Mouse (Mus musculus) limb, embryonic 12.5 days (tissue): ENCODE data around the gene Tpcn2. TPM values are rescaled to one million over a fixed set of nuclear protein-coding genes. Genes with fewer than 3 reads are reported as not detected.
A peak's percentile ranks its signal among the peaks of the same experiment; 100 is the strongest.

Experiments used
- ATAC-seq: fragments of 200-750 bp; cut with Nextera tagmentation; 2 replicates; pipeline ENCODE4 v1.8.0; 2017; ENCODE audit warnings: low read depth, moderate TSS enrichment; ENCODE audit not compliant: insufficient number of reproducible peaks, insufficient read depth, low FRiP score, low TSS enrichment
- H3K27ac ChIP-seq: fragments of 300-500 bp; sonication (generic); 2 replicates; pipeline ENCODE4 v1.5.1; 2016; ENCODE audit warnings: mild to moderate bottlenecking, moderate library complexity
- H3K27me3 ChIP-seq: fragments of 300-500 bp; sonication (generic); 2 replicates; pipeline ENCODE4 v1.6.1; 2016; ENCODE audit warnings: mild to moderate bottlenecking, moderate library complexity
- H3K36me3 ChIP-seq: fragments of 300-500 bp; sonication (generic); 2 replicates; pipeline ENCODE4 v1.6.1; 2016; ENCODE audit warnings: mild to moderate bottlenecking, moderate library complexity
- H3K4me1 ChIP-seq: fragments of 300-500 bp; sonication (generic); replicated peaks from 2 replicates; pipeline ENCODE4 v1.6.1; 2016
- H3K4me2 ChIP-seq: fragments of 300-500 bp; sonication (generic); 2 replicates; pipeline ENCODE4 v1.6.1; 2016; ENCODE audit warnings: mild to moderate bottlenecking, moderate library complexity
- H3K4me3 ChIP-seq: fragments of 300-500 bp; sonication (generic); replicated peaks from 2 replicates; pipeline ENCODE4 v1.5.1; 2016; ENCODE audit warnings: mild to moderate bottlenecking
- H3K9ac ChIP-seq: fragments of 300-500 bp; sonication (generic); replicated peaks from 2 replicates; pipeline ENCODE4 v1.6.1; 2016; ENCODE audit warnings: mild to moderate bottlenecking, moderate library complexity
- H3K9me3 ChIP-seq: fragments of 300-500 bp; sonication (generic); 2 replicates; pipeline ENCODE4 v1.6.1; 2016; ENCODE audit warnings: mild to moderate bottlenecking, moderate library complexity
- WGBS: fragments of 180-500 bp; shearing (Covaris S2); methylation state at CpG from one replicate; pipeline ENCODE4 v1.1.7; 2016; 5-methylcytosine and 5-hydroxymethylcytosine counted together
- polyA plus RNA-seq: library from polyadenylated mRNA; unstranded; fragments of >200 nt; fragmentation: Nextera tagmentation; extraction: Ambion mirVana; gene quantifications from 2 replicates; pipeline ENCODE4 v1.2.1, GENCODE M21; 2016

Gene Tpcn2
- polyA plus RNA-seq, 1 experiment from 2014 or later, result 10.2 TPM

GRCm38 (mm10) chr7:145197711-145198110, 86.1 kb downstream of the Tpcn2 start:
- WGBS, result 47% methylated on average over 3 of the region's 3 CpGs

GRCm38 (mm10) chr7:145197042-145197441, 86.8 kb downstream of the Tpcn2 start:
- Histone ChIP-seq H3K9me3 (peaks cover 5% of the 10 kb centered on the region), H3K4me3 (no peak overlapping the region), H3K27me3 (no peaks in the 10 kb centered on the region), H3K4me1 (peaks cover 41% of the 10 kb centered on the region), H3K36me3 (no peaks in the 10 kb centered on the region), H3K27ac (no peak overlapping the region), H3K9ac (no peak overlapping the region), H3K4me2 (no peak overlapping the region)
- whole genome bisulfite sequencing, result 81% methylated on average over 3 of the region's 3 CpGs
- no peak for ATAC-seq

More at GRCm38 (mm10) chr7:145197711-145198110, 86.1 kb downstream of the Tpcn2 start:
- Histone ChIP-seq H3K36me3 (no peaks in the 10 kb centered on the region), H3K4me2 (no peak overlapping the region), H3K27me3 (no peaks in the 10 kb centered on the region), H3K9ac (no peak overlapping the region), H3K4me3 (no peak overlapping the region), H3K9me3 (peaks cover 5% of the 10 kb centered on the region), H3K4me1 (peaks cover 41% of the 10 kb centered on the region), H3K27ac (peak overlapping the region; percentile 57; the same call in 1 of the 2 replicates)
- ATAC-seq, result no peak

GRCm38 (mm10) chr7:145196340-145196739, 87.5 kb downstream of the Tpcn2 start:
- peaks cover 4% of the 10 kb centered on the region for H3K9me3 ChIP-seq
- no peaks in the 10 kb centered on the region for H3K36me3 ChIP-seq
- H3K27ac ChIP-seq, result no peak overlapping the region
- 79% methylated on average over 6 of the region's 6 CpGs for WGBS
- no peak for ATAC-seq
- H3K4me1 ChIP-seq, result peaks cover 41% of the 10 kb centered on the region
- no peak overlapping the region for H3K4me3 ChIP-seq
- H3K27me3 ChIP-seq, result no peaks in the 10 kb centered on the region
- H3K4me2 ChIP-seq, result no peak overlapping the region
- no peak overlapping the region for H3K9ac ChIP-seq

GRCm38 (mm10) chr7:145195186-145195927, 88.5 kb downstream of the Tpcn2 start:
- Histone ChIP-seq H3K9me3 (no peaks in the 10 kb centered on the region), H3K4me1 (peaks cover 41% of the 10 kb centered on the region), H3K36me3 (no peaks in the 10 kb centered on the region), H3K27ac (peak overlapping the region; percentile 86), H3K9ac (no peak overlapping the region), H3K27me3 (no peaks in the 10 kb centered on the region), H3K4me3 (no peak overlapping the region), H3K4me2 (no peak overlapping the region)
- 57% methylated on average over 5 of the region's 5 CpGs for WGBS
- ATAC-seq, result no peak

GRCm38 (mm10) chr7:145194455-145195161, 89.2 kb downstream of the Tpcn2 start:
- Histone ChIP-seq H3K27me3 (no peaks in the 10 kb centered on the region), H3K9me3 (no peaks in the 10 kb centered on the region), H3K27ac (peak overlapping the region; percentile 86), H3K9ac (no peak overlapping the region), H3K4me2 (peak overlapping the region; percentile 20; the same call in 1 of the 2 replicates), H3K36me3 (no peaks in the 10 kb centered on the region), H3K4me3 (no peak overlapping the region), H3K4me1 (peaks cover 41% of the 10 kb centered on the region)
- no peak for ATAC-seq
- WGBS, result 67% methylated on average over 3 of the region's 3 CpGs

GRCm38 (mm10) chr7:145192836-145193235, 91.0 kb downstream of the Tpcn2 start:
- no peaks in the 10 kb centered on the region for H3K27me3 ChIP-seq
- no peak overlapping the region for H3K4me2 ChIP-seq
- H3K4me1 ChIP-seq, result peaks cover 37% of the 10 kb centered on the region
- H3K36me3 ChIP-seq, result no peaks in the 10 kb centered on the region
- no peak for ATAC-seq
- H3K9ac ChIP-seq, result no peak overlapping the region
- H3K9me3 ChIP-seq, result no peaks in the 10 kb centered on the region
- WGBS, result 74% methylated on average over 6 of the region's 6 CpGs
- H3K4me3 ChIP-seq, result no peak overlapping the region
- H3K27ac ChIP-seq, result no peak overlapping the region

- Histone ChIP-seq H3K36me3 (no peaks in the 10 kb centered on the region), H3K4me2 (no peak overlapping the region), H3K9ac (no peak overlapping the region), H3K27me3 (no peaks in the 10 kb centered on the region), H3K9me3 (no peaks in the 10 kb centered on the region), H3K4me1 (peaks cover 22% of the 10 kb centered on the region), H3K4me3 (no peak overlapping the region), H3K27ac (no peak overlapping the region)
- ATAC-seq, result no peak
These were observed 93.3 kb downstream of the Tpcn2 start for GRCm38 (mm10) chr7:145190520-145190919.

- H3K4me3 ChIP-seq, result no peak overlapping the region
- H3K27me3 ChIP-seq, result no peaks in the 10 kb centered on the region
- 32% methylated on average over 8 of the region's 8 CpGs for WGBS
- no peaks in the 10 kb centered on the region for H3K9me3 ChIP-seq
- no peaks in the 10 kb centered on the region for H3K36me3 ChIP-seq
- no peak overlapping the region for H3K9ac ChIP-seq
- ATAC-seq, result no peak
- H3K4me1 ChIP-seq, result peaks cover 14% of the 10 kb centered on the region
- no peak overlapping the region for H3K27ac ChIP-seq
- H3K4me2 ChIP-seq, result no peak overlapping the region
These were observed 94.5 kb downstream of the Tpcn2 start for GRCm38 (mm10) chr7:145189342-145189741.

- Histone ChIP-seq H3K9me3 (no peaks in the 10 kb centered on the region), H3K4me3 (no peak overlapping the region), H3K9ac (no peak overlapping the region), H3K4me1 (peaks cover 8% of the 10 kb centered on the region; the same call in 1 of the 2 replicates), H3K27me3 (no peaks in the 10 kb centered on the region), H3K27ac (no peak overlapping the region), H3K4me2 (no peak overlapping the region), H3K36me3 (no peaks in the 10 kb centered on the region)
- no peak for ATAC-seq
- 78% methylated on average over 3 of the region's 3 CpGs for WGBS
These were observed 96.0 kb downstream of the Tpcn2 start for GRCm38 (mm10) chr7:145187802-145188201.

- 51% methylated on average over 4 of the region's 4 CpGs for WGBS
- H3K27me3 ChIP-seq, result no peaks in the 10 kb centered on the region; the same call in 1 of the 2 replicates
- H3K27ac ChIP-seq, result peak overlapping the region; percentile 89; the same call in 1 of the 2 replicates
- no peak overlapping the region for H3K9ac ChIP-seq
- no peak overlapping the region for H3K4me3 ChIP-seq
- H3K36me3 ChIP-seq, result no peaks in the 10 kb centered on the region
- no peaks in the 10 kb centered on the region for H3K9me3 ChIP-seq
- no peak for ATAC-seq
- H3K4me2 ChIP-seq, result no peak overlapping the region
- peaks cover 41% of the 10 kb centered on the region for H3K4me1 ChIP-seq
These were observed 101.4 kb downstream of the Tpcn2 start for GRCm38 (mm10) chr7:145182388-145182787.

- H3K9ac ChIP-seq, result no peak overlapping the region
- no peaks in the 10 kb centered on the region; the same call in 1 of the 2 replicates for H3K27me3 ChIP-seq
- no peaks in the 10 kb centered on the region for H3K9me3 ChIP-seq
- H3K36me3 ChIP-seq, result no peaks in the 10 kb centered on the region
- H3K4me2 ChIP-seq, result peak overlapping the region; percentile 19
- H3K4me1 ChIP-seq, result peaks cover 46% of the 10 kb centered on the region
- H3K4me3 ChIP-seq, result no peak overlapping the region
- peak overlapping the region; percentile 89 for H3K27ac ChIP-seq
- WGBS, result 25% methylated on average over 11 of the region's 11 CpGs
- ATAC-seq, result 0 out of 2 replicates have a peak, but pooled peaks have one; percentile 45
These were observed 102.3 kb downstream of the Tpcn2 start for GRCm38 (mm10) chr7:145181376-145182034.
